Mouse (Mus musculus): ENCODE results near the gene Camta1.

Gene Camta1

DNA sequence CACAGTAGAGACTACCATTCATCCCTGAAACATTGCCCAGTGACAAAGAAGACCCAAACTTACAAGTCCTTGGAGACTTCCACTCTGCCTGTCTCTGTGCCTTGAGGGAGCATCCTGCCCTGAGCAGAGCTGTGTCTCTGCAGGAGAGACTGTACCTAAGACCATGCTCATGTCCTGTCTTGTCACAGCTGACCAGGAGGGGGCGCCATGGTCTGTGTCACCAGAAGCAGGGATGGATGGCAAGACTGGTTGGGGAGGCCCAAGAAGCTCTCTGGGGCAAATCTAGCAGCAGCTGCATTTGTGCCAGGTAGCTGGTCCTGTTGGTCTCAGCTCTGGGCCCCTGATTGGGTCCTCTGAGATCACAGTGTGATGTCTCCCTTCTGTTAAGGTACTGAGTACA lies 646.5 kb downstream of the Camta1 start:
- DNase-seq (ENCODE audit: low read depth, low spot score), result peak; percentile 60

DNA sequence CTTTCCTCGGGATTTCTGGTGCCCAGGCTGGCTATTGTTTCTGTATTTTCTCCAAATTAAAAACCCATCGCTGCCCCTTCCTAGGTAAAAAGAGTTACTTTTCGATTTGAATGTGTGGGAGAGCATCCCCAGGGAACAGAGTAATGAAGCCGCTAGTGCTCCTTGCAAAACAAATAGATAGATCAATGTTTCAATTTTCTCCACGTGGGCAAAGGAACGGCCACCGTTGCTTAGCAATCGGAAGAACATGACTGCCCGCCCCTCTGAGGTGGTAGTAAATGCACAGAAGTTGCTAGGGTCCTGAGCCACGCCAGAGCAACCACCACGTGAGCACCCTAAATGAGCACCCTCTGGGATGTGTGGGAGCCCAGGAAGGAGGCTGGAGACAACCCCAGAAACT lies 648.2 kb downstream of the Camta1 start:
- DNase-seq (ENCODE audit: low read depth, low spot score), result no peak

DNA sequence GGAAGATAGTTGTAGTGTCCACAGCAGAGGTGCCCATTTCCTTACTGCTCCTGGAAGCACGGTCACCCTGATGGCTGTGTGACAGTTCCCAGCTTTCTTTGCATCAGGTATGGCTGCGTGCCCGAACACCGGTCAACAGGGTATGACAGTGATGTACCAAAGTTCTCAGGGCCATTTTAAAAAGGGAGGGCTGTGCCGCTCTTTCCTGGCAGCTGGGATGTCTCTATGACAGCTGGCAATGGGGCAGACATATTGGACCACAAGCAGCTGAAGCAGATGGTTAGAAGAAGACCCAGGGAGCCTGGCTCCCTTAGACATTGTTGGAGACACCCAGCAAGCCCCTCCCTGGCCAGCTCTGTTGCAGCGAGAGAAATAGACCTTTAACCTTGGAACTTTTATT lies 649.7 kb downstream of the Camta1 start:
- DNase-seq (ENCODE audit: low read depth, low spot score), result no peak

DNA sequence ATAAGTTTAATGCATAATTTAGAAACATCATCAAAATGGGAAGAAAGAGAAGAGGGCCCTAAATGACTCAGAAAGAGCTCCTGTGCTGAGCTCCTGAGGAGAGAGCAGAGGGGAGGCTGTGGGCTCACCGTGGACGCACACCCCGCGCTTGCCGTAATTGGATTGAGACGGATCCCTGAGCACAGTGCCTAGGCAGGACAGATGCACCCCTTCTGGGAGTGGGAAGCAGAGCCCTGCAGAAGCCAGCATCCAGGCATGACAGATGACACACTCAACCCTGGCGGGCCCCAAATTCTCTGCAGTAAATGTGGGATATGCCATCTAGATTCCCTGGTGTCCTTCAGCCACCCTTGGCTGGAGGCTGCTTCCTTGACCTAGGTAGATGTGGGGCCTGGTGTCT lies 654.1 kb downstream of the Camta1 start:
- no peak for DNase-seq (ENCODE audit: low read depth, low spot score)

DNA sequence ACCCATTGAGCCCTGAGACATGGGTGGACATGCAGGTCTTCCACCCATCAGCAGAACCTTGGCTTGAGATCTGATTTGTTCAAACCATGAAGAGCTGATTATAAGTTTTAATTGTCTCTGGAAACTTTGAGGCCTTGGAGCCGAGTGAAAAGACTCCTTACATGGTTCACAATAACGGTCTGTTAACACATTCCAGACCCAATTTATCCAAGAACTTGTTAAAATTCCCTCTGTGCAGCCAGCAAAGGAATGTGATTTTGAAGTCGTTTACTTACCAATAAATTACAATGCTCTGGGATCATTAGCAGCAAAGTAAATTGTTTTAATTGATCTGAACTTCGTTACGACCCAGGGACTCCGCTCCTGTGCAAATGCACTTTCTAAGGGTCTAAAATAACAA lies 658.8 kb downstream of the Camta1 start:
- no peak for DNase-seq (ENCODE audit: low read depth, low spot score)

DNA sequence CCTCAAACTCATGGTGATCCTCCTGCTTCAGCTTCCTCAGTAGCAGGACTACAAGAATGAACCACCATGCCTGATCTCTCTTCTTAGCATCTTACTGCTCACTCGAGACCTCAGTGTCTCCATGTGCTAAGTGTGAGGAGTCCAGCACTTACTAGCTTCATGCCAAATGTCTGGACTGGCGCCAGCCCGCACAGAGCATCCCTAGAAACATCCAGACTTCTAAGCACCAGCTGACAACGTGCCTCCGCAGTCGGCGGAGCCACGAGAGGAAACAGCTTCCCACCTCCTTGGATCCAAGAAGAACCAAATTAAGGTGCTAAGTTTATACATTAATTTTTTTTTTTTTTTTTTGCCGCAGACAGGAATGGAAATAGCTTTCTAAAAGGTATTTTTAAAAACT lies 661.4 kb downstream of the Camta1 start:
- no peak for DNase-seq (ENCODE audit: low read depth, low spot score)

DNA sequence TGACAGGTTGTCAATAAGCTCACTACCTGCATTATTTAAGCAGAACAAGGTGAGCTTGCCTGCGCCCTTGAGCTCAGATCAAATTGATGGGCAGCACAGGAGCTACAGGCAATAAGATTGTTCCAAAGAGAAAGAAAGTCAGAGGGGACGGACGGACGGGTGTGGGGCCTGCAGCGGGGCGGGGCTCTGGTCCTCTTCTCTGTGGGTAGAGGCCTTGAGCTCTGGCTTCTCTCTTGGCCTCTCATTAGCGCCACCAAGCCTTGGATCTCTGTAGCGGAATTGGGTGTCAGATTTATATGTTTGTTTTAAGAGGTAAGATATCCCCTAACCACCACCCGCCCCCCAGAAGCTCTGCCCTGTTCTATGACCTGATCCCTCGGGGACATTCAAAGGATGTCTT lies 666.5 kb downstream of the Camta1 start:
- no peak for DNase-seq (ENCODE audit: low read depth, low spot score)

DNA sequence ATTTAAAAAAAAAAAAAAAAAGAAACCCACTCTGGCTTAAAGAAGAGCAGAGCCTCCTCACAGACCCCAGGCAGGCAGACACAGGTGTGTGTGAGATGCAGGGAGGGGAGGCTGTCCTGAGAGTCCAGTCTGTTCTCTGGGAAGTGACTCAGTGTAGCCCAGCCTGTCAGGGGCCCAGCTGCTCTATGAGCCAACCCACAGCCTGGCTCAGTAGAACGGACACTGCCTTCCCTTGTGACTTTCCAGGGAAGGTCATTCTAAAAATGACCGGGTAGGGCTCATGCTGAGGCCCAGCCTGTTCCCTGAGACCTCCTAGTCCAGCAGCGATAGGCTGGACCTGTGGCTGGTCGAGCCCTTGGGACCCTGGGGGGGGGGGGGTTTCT lies 667.0 kb downstream of the Camta1 start:
- no peak for DNase-seq (ENCODE audit: low read depth, low spot score)

DNA sequence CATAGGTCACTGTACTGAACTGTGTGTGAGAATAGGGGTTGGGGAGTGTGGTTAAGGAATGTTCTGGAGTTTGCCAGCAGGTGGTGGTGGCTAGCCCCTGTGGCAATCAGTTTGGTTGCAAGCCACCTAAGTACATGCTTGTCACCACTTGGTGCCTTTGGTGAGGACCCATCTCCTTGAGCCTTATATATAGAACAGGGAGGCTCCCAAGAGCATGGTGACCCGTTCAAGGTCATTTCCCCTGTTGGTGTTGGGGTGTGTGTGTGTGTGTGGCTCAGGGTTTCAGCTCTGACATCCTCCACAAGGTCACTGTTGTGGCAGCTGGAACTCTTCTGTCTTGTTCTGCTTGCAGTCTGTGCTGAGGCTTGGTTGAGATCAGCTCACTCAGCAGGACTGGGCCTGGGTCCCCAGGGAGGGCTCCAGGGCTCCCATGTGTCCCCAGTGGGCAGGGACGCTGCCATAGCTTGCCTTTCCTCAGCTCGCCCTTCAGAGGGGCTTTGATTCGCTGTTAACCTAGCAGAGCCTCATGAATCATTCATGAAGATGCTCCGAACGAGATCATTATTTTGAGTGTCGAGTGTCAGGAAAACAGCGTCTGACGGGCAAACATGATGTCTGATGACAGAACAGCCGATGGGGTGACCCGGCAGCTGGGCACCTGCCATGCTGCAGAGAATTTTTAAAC lies 667.5 kb downstream of the Camta1 start:
- no peak for DNase-seq (ENCODE audit: low read depth, low spot score)

DNA sequence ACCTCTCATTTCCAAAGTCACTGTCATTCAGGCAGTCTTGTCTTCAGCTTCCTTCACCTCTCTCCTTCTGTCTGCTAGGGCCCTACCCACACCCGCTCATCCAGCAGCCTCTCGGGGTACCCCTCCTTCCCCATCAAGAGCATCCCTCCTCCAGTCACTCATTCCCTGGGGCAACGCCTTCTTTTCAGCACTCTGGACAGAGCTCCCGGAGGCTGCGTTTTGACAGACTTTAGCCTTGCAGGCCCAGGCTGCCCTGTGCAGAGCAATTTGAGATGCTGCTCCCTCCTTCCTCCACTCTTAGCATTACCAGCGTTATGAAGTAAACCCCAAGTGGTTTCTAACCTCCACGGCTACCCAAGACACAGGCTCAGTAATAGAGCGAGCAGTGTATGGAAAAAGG lies 675.2 kb downstream of the Camta1 start:
- DNase-seq (ENCODE audit: low read depth, low spot score), result peak; percentile 68

DNA sequence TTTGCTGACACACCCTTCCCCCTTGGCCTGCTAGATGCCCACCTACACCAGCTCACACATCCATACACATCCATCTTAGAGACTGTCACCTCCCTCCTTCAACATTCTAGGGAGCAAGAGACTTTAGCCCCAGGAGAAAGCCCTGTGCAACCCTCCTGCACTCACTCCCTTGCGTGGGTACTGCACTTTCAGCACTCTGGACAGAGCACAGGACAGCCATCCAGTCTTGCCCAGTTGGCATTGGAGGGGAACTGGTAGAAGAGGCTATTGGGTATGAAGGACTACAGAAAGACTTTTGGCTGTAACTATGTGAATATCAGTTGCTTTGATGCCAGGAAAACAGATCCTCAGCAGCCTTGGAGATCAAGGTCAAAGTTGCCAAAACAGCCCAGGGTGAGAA lies 675.9 kb downstream of the Camta1 start:
- DNase-seq (ENCODE audit: low read depth, low spot score), result peak; percentile 24

DNA sequence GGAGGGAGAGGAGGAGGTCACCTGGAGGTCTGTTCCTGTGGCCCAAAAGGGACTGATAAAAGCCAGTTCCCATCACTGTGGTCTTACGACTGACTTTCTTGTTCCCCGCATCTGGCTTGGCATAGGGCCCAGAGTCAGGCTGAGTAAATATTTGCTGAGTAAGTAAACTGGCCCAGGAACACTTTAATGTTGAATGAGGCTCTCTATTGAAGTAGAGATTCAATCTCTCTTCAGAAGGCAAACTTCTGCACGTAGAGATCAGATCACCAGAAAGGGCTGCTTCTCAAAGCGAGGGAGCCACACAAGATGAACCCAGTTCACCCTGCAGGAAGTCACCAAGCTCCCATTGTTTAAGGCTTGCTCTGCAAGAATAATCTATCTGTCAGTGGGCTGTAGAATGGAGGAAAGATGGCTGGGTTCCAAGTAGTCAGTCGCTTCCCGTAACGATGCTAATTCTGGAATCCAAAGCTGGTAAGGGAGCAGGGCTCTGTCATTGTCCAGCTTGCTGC lies 681.2 kb downstream of the Camta1 start:
- DNase-seq (ENCODE audit: low read depth, low spot score), result no peak

DNA sequence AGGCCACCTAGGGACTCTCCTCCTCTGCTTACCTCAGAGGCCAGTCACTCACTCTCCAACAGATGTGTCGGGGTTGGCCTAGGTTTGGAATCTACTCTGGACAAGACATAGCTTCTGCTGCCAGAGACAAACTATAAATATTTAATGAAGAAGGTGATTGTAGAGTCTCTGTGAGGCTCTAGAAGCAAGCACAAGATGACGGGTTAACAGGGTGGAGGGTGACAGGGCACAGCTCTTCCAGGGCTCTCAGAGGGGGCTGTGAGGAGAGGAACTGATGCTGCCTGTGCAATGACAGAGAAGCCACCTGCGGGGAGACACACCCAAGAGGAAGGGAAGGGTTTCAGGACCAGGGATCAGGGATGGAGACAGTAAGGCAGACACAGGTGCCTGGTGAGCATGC lies 682.0 kb downstream of the Camta1 start:
- DNase-seq (ENCODE audit: low read depth, low spot score), result no peak

DNA sequence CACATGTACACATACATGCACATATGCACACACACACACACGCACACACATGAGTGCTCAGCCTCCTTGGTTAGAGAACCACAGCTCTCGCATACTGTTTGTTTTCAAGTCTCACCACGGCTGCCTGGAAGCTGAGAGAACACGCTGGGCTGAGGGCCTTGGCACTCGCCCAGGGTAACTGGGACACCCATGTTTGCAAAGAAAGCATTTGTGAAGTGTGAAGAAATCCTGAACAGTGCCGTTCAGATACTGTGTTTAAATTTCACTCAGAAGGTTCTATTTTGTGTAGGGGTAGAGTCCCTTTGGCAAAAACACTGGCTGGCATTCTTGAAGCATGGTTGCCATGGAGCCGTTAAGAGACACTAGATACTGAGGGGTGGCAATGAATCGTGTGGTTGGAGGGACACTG lies 682.7 kb downstream of the Camta1 start:
- DNase-seq (ENCODE audit: low read depth, low spot score), result no peak

DNA sequence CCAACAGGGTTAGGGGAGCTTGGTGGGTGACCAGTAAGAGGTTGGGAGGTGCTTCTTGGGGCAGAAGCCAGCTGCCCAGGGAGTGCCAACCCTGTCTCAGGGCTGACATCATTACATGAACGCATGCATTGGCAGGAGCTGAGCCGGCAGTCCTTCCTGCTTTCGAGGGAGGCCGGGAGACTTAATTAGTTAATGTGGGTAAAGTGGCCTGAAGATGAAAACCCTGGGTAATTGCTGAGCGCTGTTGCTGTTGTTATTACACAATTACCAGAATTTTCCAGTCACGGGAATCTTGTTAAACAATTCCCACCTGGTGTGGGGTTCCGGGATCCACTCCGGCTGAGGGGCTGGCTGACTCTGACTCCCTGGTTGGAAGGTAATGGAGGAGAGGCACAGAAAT lies 689.1 kb downstream of the Camta1 start:
- no peak for DNase-seq (ENCODE audit: low read depth, low spot score)

DNA sequence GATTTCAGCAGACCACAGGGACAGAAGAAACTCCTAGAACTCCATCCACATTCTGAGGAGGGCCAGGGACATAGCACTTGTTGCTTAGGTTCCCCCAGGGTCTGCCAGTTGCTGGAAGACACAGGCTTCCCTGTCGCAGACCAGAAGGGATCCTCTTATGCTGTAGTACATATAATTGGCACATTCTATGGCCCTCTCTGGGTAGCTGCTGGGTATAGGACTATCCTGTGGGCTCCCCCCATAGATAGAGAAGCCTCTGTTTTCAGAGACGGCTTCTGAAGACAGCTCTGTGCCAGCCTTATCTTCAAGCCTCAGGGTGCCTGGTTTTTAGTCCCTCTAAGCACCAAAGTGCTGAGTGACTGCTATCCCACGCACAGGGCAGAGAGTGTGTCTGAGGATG lies 690.6 kb downstream of the Camta1 start:
- no peak for DNase-seq (ENCODE audit: low read depth, low spot score)

DNA sequence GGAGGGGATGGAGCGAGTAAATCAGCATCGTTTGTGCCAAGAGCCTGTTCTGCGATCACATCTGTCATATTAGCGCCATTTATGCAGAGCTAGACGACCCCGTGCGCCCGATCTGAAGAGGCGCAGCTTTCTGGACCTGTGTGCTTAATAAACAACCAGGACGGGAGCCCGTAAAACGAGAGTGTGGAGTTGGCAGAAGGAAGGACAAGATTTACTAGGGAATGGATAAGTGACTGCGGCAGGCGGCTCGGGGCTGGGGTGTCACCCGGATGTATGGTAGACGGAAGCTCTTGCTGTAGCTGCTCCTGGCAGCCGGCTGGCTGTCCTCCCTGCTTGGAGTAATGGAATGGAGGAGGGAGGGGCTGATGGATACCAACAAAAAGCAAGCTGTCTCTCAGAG lies 691.0 kb downstream of the Camta1 start:
- peak; percentile 63 for DNase-seq (ENCODE audit: low read depth, low spot score)

DNA sequence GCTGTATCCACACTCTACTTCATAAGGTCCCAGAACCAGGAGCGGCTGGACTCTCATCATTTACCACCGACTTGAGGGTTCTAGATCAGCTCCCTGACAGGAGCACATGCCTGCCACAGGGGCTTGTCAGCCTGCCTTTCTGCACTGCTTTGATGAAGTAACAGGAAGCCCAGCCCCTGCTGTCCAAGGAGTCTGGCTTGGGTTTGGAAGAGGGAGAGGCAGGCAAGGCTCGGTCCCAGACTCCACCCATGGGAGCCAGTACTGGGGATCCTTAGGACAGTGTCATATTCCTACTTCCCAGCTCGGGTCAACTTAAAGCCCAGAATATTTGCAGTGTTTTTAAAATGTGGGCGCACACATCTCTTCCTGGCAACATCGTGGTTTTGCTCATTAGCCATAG lies 694.7 kb downstream of the Camta1 start:
- DNase-seq (ENCODE audit: low read depth, low spot score), result no peak

DNA sequence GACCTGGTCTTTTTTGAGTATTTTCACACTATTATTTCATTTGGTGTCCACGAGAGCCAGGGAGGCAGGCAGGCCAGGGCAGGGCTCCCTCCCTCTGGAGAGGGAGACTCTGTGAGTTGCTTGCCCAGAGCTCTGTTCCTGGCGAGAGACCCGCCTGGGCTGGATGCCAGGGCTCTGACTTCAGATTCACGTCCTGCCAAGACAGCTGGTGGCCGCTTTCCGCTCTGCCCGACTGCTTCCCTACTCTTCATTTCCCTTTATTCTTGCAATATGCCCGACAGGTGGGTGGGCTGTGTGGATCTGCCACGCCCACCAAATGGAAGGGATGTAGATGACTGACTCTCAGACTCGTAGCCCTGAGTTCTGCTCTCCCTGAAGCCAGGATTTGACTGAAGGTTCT lies 696.1 kb downstream of the Camta1 start:
- no peak for DNase-seq (ENCODE audit: low read depth, low spot score)

DNA sequence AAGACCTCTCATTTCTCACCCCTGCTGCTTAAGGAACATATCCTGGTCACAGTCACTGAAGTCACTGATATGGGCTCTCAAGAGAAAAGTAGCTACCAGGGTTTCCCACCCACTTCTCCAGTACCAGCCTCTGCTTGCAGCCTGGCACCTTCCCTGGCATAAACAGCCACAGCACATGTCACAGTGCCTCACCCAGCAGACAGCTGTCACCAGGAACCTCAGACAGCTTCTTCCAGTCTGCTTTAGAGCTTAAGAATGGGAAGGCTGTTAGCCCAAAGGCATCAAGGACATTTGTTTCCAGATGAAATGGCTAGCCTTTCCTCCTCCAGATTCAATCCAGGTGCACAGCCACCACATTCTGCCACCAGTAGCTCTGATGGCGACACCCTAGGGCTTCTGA lies 697.4 kb downstream of the Camta1 start:
- DNase-seq (ENCODE audit: low read depth, low spot score), result no peak

DNA sequence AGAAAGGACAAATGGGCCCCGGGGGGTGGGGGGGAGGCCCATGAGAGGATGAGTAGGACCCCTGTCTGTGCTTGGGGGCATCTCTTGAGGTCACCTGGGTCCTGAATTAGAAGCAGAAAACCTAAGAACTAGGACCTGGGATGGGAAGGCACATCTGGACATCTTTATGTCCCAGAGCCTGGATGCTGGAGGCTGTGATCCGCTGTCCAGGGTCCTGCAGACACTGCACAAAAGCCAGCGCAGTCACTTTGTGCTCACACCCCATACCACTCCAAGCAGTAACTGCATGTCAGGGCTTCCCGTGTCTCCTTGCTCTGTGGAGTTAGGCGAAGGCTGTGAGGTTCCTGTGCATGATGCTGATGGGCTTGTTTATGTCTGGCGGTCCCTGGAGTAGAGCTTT lies 699.8 kb downstream of the Camta1 start:
- DNase-seq (ENCODE audit: low read depth, low spot score), result peak; percentile 61

DNA sequence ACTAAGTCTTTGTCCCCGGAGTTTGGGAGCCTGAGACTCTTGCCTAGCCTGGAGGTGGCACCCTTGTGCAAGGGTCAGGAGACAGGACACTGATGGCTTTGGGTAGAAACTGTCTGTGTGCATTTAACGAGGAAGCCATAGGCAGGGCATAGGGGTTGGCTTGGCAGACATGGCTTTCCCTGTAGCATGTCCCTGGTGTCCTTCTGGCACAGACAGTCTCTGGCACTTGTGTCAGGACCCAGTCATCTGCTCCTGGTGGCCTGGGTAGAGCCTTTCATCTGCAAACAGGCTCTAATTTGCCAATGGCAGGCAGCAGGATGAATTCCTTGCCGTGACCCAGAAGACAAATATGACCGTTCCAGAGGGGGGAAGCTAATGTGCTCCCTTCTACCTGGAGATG lies 700.7 kb downstream of the Camta1 start:
- no peak for DNase-seq (ENCODE audit: low read depth, low spot score)

DNA sequence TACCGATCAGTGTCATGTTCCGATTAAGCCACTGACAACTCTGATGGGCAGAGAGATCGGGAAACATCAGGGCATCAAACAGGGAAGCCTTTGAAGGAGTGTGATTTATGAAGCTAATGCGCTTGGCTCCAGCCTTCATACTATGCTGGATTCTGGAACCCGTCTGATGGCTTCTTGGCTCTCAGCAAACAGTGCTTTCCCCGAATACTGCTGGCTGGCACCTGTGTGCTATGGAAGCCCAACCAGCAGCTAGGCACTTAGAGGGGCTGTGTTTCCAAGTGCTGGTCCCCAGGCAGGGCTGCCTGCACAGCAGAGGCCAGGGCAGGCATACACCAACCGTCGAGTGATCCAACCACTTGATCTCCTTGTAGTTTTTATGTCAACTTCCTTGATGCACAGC lies 701.2 kb downstream of the Camta1 start:
- no peak for DNase-seq (ENCODE audit: low read depth, low spot score)

DNA sequence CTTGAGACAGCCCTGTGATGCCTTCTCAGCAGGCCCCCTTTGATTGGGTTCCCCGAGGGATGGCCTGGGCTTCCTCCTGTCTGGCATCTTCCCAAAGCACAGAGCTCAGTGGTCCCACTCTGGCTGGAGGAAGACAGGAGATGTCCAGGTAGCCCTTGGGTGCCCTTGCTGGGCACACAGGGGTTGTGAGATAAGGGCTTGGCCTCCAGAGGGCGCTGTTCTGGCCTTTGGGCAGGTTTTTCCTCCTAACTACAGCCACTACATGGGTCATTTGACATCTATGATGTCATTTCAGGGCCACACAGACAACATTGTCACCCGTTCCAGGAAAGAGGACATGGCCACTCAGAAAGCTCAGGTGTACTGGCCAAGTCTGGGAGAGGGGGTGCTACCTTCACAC lies 703.4 kb downstream of the Camta1 start:
- peak; percentile 50 for DNase-seq (ENCODE audit: low read depth, low spot score)

Data from ZHBTc4 (cell line).